Mouse (Mus musculus): ENCODE measurements around the gene Pnpla2. TPM values are rescaled to one million over a fixed set of nuclear protein-coding genes. Genes with fewer than 3 reads are reported as not detected.

Pnpla2 gene
- total RNA-seq, 1 experiment from 2014 or later: 19.7 TPM

- ATAC-seq (replicated peaks; ENCODE audit: insufficient number of reproducible peaks, low FRiP score, low TSS enrichment, poor library complexity, severe bottlenecking): no peak
Measured at GRCm38 (mm10) chr7:141430585-141431240, 24.3 kb upstream of the Pnpla2 start.

DNA sequence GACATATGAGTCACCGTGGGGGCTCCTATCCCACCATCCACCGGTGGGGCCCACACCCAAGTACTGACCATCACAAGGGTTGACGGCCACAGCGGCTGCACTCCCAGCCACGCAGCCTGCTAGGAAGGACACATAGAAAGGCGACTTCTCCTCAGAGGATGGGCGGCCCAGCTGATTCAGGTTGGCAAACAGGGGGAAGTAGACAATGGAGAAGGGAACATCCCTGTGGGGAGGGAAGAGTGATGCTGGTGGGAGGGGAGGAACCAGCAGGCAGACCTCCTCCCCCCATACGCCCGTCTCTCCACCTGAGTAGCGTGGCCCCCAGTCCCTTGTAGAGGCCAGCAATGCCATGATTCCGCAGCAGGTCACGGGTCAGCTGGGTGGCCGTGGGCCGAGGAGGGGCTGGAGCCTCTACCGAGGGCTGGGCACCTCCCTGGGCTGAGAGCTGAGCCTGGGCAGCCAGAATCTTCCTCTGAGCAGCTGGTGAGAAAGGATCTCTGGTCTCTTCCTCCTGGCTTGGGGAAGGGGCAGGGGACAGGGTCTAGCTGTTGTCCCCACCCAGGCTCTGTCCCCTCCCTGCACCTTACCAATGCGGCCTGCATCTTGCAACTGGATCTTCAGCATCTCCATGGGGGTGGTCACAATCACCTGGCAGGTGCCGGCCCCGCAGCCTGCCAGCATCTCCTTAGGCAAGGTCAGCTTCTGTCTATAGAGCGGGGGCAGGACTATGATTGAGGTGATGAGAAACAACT lies 23.4 kb upstream of the Pnpla2 start:
- ATAC-seq (replicated peaks; ENCODE audit: insufficient number of reproducible peaks, low FRiP score, low TSS enrichment, poor library complexity, severe bottlenecking): no peak

GRCm38 (mm10) chr7:141432186-141432611 lies 22.8 kb upstream of the Pnpla2 start:
- no peak for ATAC-seq (replicated peaks; ENCODE audit: insufficient number of reproducible peaks, low FRiP score, low TSS enrichment, poor library complexity, severe bottlenecking)

DNA sequence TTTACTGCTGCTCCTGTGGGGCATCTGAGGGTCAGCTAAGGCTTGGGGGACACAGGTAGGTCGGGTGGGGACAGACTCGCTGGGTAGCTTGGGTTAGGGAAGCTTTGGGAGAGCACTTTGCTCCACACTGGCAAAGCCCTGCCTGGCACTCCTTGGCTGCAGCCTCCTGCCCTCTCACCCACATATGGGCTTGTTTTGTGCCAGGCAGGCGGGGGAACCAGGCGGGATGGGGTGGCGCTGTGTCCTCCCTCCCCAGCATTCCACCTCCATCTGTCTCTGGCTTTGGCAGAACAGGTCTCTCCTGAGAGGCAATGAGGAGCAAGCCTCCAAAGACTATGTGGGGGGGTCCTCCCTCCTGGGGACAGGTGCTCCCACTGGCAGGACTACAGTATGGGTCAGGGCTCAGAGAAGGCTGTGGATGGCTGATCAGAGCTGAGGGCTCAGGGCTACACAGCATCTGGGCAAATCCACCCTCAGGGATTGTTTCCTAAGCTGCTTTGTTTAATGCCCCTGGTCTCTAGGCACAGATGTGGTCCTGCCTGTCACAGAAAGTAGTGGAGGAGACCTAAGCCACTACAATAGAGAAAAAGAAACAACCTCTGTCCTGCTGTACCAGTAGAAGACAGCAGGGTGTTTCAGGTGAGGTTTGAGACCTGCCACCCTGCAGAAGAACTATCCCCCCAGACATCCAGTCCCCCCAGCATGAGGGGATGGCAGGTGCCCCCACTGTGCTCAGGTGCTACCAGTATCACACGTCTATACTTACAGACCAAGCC lies 22.1 kb upstream of the Pnpla2 start:
- no peak for ATAC-seq (replicated peaks; ENCODE audit: insufficient number of reproducible peaks, low FRiP score, low TSS enrichment, poor library complexity, severe bottlenecking)

DNA sequence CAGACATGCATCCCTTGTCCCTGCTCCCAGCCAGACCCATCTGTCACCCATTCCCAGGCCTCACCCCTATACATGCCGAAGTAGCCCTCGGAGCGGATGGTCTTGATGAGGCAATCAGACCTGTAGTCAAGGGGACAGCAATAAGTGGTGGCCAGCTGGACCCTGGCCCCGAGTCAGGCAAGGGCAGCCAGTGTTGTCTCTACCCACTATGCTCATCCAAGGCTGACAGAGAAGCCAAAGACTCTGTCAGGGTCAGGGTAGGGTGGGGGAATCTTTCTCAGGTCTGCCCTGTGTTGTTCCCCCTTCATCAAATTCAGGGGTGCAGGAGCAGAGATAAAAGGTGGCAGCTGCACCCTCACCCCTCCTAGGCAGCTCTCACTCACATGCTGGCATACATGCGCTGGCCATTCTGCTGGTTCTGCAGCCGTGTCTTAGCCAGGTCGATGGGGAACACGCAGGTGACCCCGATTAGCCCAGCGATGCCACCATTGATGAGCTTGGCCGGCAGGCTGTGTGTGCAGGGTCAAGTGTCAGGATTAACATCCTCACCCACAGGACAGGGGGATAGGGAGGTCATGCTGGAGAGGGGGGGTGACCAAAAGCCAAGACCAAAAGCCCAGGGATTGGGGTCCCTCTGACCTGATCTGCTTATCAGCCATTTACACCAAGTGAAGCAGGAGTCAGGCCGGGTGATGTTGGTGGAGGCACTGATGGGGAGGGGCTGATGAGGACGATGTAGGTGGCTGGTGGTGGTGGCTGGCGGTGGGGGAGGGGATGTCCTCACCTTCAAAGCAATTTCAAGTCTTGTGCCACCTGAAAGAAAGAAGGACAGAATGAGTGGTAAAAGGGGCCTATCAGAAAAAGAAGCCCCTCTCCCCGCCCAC lies 21.2 kb upstream of the Pnpla2 start:
- ATAC-seq (replicated peaks; ENCODE audit: insufficient number of reproducible peaks, low FRiP score, low TSS enrichment, poor library complexity, severe bottlenecking): no peak

DNA sequence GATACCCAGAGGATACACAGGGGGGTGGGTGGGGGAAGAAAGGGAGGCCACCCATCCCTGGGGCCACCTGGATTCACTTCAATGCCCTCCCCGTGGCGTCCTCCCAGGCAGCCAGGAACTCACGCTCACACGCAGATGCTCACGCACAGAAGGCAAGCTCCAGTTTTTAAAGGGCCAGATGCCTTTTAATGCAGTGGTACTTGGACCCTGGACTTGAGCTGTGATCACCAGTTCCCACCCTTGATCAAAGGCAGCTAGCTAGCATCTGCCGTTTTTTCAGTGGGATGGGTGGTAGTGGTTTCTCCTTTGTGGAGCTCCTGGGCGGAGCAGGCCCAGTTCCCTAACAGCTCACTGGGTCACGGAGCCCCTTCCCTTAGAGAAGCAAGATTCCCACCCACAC lies 20.5 kb upstream of the Pnpla2 start:
- ATAC-seq (replicated peaks; ENCODE audit: insufficient number of reproducible peaks, low FRiP score, low TSS enrichment, poor library complexity, severe bottlenecking): no peak

DNA sequence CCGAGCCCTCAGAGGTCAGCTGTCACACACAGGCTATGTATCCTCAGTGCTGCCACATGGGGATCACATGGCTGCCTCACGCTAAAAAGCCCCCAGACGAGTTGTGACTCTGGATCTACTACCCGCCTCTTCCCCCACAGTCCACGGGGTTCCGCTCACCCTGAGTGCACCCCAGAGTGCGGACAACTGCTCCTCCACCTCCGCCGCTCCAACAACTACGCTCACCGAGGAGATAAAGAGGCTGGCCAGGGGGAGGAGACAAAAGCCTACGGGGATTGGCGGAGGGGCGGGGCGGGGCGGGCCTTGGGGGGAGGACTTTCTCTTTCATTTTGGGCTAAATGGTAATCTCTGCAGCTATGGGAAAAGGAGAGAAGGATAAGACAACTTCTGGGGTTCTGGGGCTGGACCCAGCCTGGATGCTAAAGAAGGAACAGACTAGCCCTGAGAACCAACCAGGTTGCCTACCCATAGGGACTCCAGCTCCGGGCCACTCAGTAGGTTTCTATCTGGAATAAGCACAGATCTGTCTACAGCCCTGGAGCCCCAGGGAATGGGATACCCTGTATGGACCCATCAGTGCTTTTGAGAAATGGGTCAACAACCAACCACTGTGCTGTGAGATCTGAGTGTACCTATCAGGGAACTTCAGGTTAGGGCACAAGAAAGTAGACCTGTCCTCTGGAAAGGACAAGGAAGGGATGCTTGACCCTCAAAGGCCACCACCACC lies 19.7 kb upstream of the Pnpla2 start:
- ATAC-seq (replicated peaks; ENCODE audit: insufficient number of reproducible peaks, low FRiP score, low TSS enrichment, poor library complexity, severe bottlenecking): peak; percentile 48

DNA sequence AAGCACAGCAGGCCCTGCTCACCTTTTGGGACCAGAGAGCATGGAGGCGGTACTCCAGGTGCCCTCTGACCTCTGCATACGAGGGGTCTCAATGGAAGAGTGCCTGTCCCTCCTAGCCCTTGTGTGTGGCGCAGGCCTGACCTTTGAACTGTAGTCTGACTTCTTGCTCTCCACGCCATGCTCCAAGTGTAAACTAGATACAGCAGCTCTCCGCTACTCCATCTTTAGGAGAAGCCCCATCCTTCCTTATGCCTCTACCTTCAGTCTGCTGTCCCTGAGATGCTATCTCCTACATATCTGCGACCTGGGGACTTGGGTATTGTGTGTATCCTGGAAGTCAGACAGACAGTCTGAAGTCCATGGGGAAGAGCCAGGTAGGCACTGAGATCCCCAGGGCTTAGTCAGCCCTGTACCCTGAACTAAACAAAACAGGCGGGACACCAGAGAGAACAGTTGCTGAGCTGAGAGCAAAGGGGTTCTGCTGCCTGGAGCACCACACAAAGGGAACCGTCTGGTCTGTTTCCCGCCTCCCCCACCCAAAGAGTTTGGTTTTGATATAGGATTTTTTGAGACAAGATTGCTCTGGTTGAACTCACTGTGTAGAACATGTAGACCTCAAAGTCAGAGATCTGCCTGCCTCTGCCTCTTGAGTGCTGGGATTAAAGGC lies 19.0 kb upstream of the Pnpla2 start:
- no peak for ATAC-seq (replicated peaks; ENCODE audit: insufficient number of reproducible peaks, low FRiP score, low TSS enrichment, poor library complexity, severe bottlenecking)

GRCm38 (mm10) chr7:141436523-141436892 lies 18.5 kb upstream of the Pnpla2 start:
- ATAC-seq (replicated peaks; ENCODE audit: insufficient number of reproducible peaks, low FRiP score, low TSS enrichment, poor library complexity, severe bottlenecking): no peak

- ATAC-seq (replicated peaks; ENCODE audit: insufficient number of reproducible peaks, low FRiP score, low TSS enrichment, poor library complexity, severe bottlenecking): peak; percentile 33
Measured at GRCm38 (mm10) chr7:141437178-141438120, 17.5 kb upstream of the Pnpla2 start, which contains the start of gene Slc25a22. TSS of gene Slc25a22 (minus strand) at chr7:141437892.

- no peak for ATAC-seq (replicated peaks; ENCODE audit: insufficient number of reproducible peaks, low FRiP score, low TSS enrichment, poor library complexity, severe bottlenecking)
Measured at GRCm38 (mm10) chr7:141438201-141438968, 16.6 kb upstream of the Pnpla2 start.

DNA sequence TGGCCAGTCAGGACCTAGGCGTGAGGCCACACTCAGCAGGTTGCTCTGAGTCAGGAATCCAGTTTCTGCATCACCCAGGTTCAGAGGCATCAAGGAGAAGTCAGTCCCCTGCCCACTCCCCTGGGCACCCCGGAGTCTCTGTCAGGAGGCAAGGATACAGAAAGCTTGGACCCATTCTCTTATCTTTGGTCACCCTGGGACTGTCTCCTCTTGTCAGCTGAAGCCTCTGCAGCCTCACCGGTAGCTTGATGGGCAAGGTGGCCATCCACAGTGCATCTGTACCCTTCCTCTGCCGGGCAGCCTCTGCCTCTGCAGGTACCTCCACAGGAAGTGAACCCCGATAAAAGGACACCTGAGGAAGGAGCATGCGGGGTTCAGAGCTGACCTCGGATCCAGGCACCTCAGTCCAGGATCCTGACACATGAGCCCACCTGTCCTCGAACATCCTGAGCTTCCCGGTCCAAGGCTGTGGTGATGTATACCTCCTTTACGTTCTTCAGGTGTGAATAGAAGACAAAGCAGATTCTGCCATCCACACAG lies 15.8 kb upstream of the Pnpla2 start:
- ATAC-seq (replicated peaks; ENCODE audit: insufficient number of reproducible peaks, low FRiP score, low TSS enrichment, poor library complexity, severe bottlenecking): no peak

DNA sequence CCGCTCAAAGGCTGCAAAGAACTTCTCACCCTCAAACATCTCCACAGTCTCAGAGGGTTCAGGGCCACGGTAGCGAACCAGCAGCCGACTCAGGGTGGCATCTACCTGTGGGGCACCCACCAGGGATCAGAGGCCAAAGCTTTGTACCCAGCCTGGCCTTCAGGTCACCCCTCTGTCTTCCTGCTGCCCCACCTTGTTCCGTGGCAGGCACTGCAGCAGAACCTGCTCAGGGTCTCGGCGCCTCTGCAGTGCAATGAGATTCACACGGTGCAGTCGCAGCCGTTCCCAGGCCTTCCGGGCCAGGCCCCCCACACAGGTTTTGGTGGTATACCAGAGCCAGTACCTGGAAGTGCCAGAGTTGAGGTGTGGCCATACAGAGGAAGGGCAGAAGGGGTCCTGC lies 15.2 kb upstream of the Pnpla2 start:
- no peak for ATAC-seq (replicated peaks; ENCODE audit: insufficient number of reproducible peaks, low FRiP score, low TSS enrichment, poor library complexity, severe bottlenecking)

DNA sequence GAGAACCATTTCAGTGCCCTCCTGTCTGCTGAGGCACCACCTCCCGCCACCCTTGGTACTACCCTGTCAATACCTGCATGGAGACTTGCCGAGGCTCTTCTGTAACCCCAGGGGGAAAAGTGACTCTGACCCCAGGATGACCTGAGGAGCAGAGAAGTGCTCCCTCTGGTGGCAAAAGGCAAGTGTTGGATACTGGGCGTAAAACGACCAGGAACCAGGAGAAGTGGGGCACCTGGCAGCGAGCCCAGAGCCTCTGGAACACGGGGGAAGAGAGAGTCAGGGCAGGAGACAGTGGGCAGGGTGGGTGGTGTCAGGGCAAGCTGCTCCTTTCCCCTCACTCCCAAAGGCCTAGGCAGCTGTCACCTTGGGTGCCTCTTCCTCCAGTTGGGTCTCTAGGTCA lies 14.4 kb upstream of the Pnpla2 start:
- no peak for ATAC-seq (replicated peaks; ENCODE audit: insufficient number of reproducible peaks, low FRiP score, low TSS enrichment, poor library complexity, severe bottlenecking)

DNA sequence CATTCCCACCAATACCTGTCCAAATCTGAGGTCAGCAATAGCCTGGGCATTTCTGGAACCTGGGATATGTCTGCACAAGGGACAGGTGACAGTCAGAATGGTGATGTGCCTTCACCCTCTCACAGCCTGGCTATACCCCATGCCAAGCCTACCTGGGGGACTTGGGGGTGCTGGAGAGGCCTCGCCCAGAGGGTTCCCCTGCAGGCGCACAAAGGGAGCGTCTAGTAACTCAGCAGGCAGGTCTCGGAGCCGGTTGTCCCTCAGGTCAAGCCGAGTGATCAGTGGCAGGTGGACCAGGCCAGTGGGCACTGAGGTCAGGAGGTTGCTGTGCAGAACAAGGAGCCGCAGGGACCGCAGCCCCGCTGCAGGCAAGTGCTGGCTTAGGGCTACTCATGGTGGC lies 13.5 kb upstream of the Pnpla2 start:
- no peak for ATAC-seq (replicated peaks; ENCODE audit: insufficient number of reproducible peaks, low FRiP score, low TSS enrichment, poor library complexity, severe bottlenecking)

- no peak for ATAC-seq (replicated peaks; ENCODE audit: insufficient number of reproducible peaks, low FRiP score, low TSS enrichment, poor library complexity, severe bottlenecking)
Measured at GRCm38 (mm10) chr7:141442199-141442598, 12.8 kb upstream of the Pnpla2 start.
